Mouse (Mus musculus) adrenal gland, postnatal 10 days (tissue): Measurements from ENCODE around the gene Egfem1. TPM values are rescaled to one million over a fixed set of nuclear protein-coding genes. Genes with fewer than 3 reads are reported as not detected.
A peak's percentile ranks its signal among the peaks of the same experiment; 100 is the strongest.

Source experiments
- DNase-seq: peaks from one replicate; pipeline ENCODE4 v3.0.0; 2021; ENCODE audit warnings: mixed read lengths
- microRNA-seq: library from miRNA; unstranded; fragments of <30 nt; microRNA quantifications from one replicate; pipeline ENCODE4 v1.2.0, GENCODE M21; 2021
- total RNA-seq, 2 experiments: library from RNA; stranded (reverse); gene quantifications; 2 replicates each; pipeline ENCODE4 v1.2.3; 2021

Gene Egfem1
- total RNA-seq, 2 experiments from 2014 or later, result 0.58 to 0.60 TPM

GRCm38 (mm10) chr3:29602140-29602539 is 520.3 kb downstream of the Egfem1 start:
- no peak for DNase-seq

DNA sequence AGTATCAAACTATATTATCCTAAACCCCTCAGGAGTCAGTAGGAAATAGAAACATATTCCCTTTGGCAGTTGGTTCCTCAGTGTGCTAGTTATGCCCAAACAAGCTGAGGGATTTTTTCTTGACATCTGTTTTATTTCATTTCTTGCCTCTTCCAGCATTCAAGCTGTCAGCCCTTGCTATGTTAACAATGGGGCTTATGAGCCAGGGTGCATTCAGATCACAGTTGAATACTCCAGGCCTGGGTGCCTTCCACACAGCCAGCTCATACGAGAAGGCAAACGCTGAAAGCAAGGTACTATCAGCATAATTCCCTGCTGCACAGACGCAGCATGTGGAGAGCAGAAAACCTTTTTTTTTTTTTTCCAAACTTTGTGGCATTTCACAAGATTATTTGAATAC is 526.9 kb downstream of the Egfem1 start:
- DNase-seq, result no peak

DNA sequence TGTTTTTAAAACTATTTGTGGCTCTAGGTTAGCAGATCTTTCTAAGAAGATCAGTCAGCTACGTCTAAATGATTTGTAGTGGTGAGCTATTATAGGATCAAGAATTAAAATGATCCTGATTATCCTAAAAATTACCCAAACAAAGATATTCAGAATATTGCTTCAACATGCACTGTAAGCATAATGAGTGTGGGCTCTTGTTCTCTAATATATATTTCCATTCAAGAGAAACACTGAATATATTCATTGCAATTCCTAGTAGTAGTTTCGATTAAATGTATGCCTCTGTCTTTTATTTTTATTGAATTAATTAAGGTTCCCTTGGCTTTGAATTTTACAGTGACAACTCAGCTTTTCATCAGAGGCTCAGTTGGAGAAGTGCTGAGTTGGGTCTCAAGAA is 527.4 kb downstream of the Egfem1 start:
- no peak for DNase-seq

GRCm38 (mm10) chr3:29619586-29619985 is 537.8 kb downstream of the Egfem1 start:
- no peak for DNase-seq

- DNase-seq, result no peak
Measured at GRCm38 (mm10) chr3:29639819-29640218, 558.0 kb downstream of the Egfem1 start.

- DNase-seq, result no peak
Measured at GRCm38 (mm10) chr3:29666796-29667195, 585.0 kb downstream of the Egfem1 start.

DNA sequence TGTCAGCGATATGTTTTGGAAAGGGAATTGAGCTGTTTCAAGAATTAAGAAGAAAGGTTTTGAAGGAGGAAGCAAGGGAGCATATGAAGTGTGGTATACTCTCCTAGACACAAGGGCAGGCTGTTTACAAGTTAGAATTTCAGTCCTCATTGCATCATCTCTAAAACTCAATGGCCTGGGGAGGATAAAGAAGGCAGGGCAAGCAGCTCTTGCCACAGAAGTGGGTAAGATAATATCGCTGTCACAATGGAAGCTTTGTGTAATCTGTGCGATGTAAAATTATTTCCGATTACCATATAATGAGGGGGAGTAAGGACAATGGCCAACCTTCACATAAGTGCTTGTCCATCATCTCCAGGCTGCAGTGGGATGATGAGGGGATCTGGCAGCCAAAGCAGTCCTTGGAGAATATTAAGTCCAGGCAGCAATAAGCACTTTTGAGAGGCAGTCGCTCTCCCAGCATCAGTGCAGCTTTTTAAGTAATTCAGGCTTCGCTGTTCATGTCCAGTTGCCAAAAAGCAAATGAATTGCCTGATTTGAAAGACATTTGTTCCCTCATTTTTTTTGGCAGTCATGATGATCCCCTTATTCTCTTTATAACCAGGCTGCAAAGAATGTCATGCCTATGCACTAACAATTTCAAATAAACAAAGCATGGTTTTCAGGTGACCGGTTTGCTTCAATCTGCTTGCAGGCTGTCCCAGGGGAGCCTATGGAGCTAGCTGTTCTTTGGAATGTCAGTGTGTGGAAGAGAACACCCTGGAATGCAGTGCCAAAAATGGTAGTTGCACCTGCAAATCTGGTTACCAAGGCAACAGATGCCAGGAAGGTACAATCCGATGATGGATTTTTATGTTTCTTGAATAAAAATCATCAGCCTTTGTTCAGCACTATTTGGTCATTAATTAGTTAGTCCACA is 607.8 kb downstream of the Egfem1 start:
- no peak for DNase-seq

GRCm38 (mm10) chr3:29701126-29701525 is 619.3 kb downstream of the Egfem1 start:
- no peak for DNase-seq

DNA sequence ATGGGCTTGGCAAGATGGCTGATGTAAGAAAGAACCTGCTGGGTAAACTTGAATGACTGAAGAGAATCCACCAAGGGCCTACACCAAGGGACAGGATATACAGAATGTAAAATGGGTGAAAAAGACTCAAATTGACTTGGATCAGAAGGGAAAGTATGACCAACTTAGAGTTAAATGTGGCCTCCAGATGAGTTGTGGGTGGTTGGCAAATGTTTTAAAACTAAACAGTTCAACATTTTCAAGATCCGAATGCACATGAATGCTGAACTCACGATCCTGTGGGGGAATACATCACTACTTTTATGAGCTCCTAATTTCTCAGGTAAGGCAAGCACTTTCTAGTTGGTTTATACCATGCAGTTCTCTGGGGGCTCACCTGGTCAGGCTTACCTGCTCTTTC is 625.0 kb downstream of the Egfem1 start:
- DNase-seq, result no peak

- no peak for DNase-seq
Measured at GRCm38 (mm10) chr3:29707467-29707866, 625.6 kb downstream of the Egfem1 start.

DNA sequence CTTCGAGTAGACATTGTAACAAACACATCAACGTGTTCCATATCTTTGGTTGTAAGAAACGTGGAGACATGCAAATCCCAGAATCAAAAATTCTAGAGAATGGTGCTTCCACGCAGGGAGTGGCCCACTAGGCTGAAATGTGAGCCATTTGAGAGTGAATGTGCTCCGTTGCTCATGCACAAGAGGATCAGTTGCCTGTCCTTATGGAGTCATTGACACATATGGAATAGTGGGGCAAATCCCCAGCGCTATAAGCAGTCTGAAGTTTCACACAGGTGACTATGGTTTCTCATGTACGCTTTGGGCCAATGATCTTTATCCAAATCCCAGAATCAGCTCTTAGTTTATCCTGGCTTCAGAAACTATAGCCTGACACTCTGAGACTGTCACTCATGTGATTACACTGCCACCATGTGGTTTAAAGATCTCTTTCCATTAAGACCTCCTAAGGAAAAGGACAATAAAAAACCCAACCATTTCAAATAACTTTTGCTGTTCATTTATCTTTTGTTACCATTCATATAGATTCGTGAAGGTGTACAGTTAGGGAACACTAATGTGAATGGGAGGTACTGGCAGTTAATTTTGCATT is 644.6 kb downstream of the Egfem1 start:
- peak; percentile 11 for DNase-seq

GRCm38 (mm10) chr3:29730062-29730760 is 648.4 kb downstream of the Egfem1 start:
- peak; percentile 61 for DNase-seq

DNA sequence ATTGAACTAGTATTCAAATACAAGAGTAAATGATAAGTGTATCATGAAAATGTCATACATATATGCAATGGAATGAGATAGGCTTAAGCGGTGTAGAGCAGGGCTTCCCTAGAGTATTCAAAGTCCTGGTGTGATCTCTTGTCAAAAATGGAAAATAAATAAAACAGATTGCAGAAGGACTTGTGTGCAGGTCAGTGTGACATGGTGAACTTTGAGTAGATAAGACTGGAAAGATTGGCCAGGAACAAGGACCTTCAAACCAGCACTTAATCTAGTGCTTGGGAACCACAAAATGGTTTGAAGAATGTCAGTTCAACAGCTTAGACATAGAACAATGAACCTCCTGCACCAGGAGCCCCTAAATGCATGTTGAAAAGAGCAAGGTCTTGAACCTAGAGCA is 649.7 kb downstream of the Egfem1 start:
- no peak for DNase-seq

- no peak for DNase-seq
Measured at GRCm38 (mm10) chr3:29732626-29733025, 650.8 kb downstream of the Egfem1 start.

DNA sequence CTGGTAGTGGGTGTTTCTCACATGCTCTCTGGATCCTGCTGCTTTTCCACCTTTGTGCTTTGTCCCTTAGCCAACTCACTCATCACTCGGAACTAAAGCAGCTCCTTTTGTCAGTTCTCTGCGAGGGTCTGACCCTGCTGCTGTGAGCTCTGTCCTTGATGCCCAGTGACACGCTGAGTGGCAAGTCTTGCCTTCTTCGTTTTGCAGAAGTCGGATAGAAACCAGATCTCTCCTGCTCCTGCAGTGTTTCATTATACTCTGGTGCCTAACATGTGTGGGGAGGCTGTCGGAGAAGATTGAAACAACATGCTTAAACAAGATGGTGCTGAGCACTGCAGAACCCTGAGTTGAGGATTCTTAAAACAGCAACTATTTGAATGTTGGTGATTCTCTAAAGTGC is 652.4 kb downstream of the Egfem1 start:
- no peak for DNase-seq

DNA sequence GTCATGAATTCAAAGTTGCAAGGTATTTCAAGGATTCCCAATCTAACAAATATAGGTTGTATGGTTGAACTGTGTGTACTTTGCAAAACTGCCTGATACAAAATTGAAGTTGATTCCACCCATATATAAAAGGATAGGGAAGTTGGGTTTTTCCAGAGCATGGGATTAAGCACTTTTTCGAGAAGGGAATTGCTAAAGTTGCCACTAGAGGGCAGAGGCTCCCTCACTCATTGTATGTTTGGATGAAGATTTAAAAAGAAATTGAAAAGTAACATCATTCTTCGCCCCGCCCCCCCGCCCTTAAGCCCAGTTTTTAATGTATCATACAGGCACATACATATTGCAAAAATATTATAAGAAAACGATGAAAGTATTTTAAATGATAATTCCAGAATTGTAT is 657.5 kb downstream of the Egfem1 start:
- no peak for DNase-seq

Small RNA genes lying within 50 kb of the gene (microRNA-seq; reads per million reads assigned to microRNA genes)
- gene Mir21b (not detected), gene Mir551b (not detected)

Other genes with a start within 250 kb of the Egfem1 start
- gene Gm1527, start 189.4 kb upstream of the Egfem1 start, total RNA-seq, result under 1 TPM in 1 of 2 experiments, not detected in 1; 0.12 TPM